Mouse (Mus musculus) neutrophil, adult 65 days (primary cell): ENCODE results near the gene Gm8926. TPM values are rescaled to one million over a fixed set of nuclear protein-coding genes. Genes with fewer than 3 reads are reported as not detected.

Experiments used
- total RNA-seq: library from RNA; stranded (reverse); gene quantifications from 2 replicates; pipeline ENCODE4 v1.2.4, GENCODE M21; 2023

Gene Gm8926
- total RNA-seq: not detected in 2 replicates

DNA sequence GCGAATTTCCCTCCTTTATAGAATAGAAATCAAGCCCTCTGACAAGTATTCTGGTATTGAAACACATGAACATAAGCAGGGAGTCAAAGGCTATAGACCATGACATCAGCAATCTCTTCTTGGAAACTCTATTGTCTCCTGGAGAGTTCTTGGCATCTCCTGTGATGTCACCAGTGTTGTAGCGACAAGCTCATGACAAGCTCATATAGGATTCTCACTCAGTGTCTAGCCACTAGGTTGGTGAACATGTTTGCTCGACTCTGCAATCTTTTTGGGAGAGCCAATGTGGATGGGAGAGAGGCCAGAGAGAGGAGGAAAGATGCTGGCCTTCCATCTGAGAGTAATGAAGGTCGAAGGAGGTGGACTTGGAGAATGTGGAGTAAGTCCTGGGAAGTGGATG is at the start of gene Gm8926:
Gene Gm8926 (plus strand): TSS at position 301 of the 400 bp plus-strand sequence.

Other genes with a start within 250 kb of the Gm8926 start
- not detected in 2 replicates for gene Gm6460, start 175.6 kb upstream of the Gm8926 start, total RNA-seq
- not detected in 2 replicates for gene Gm8922, start 88.6 kb upstream of the Gm8926 start, total RNA-seq
- gene Gm6465, start 75.0 kb downstream of the Gm8926 start, total RNA-seq: not detected in 2 replicates
- not detected in 2 replicates for gene 4933402N22Rik, start 147.5 kb downstream of the Gm8926 start, total RNA-seq